Mouse (Mus musculus) urinary bladder, postnatal 36 days (tissue): ENCODE data around the gene Tspan14.

Experiments
- DNase-seq, 2 experiments: peaks; one replicate each; pipeline ENCODE4 v3.0.0; 2022; ENCODE audit warnings: low spot score in 2 of 2, mixed read lengths in 1 of 2

Tspan14 gene

DNA sequence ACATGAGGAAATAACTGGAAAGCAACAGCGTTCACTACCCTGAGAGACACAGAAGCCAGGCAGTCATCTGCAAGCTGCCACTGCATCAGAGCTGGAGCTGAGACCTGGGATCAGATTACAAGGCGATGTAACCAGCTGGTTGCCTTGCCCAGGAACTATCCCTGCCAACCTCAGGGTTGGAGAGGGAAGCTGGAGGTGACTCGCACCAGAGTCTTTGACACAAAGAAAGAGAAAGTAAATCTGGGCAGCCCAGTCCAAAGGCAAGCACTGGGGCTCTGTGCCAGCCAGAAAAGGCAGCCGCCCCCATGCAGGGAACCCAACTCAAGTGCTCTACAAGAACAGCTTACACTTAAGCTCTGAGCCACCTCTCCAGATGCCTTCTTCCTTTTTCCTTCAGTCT is 81.4 kb downstream of the Tspan14 start:
- DNase-seq: peak in 1 of 2 experiments; percentile 29

DNA sequence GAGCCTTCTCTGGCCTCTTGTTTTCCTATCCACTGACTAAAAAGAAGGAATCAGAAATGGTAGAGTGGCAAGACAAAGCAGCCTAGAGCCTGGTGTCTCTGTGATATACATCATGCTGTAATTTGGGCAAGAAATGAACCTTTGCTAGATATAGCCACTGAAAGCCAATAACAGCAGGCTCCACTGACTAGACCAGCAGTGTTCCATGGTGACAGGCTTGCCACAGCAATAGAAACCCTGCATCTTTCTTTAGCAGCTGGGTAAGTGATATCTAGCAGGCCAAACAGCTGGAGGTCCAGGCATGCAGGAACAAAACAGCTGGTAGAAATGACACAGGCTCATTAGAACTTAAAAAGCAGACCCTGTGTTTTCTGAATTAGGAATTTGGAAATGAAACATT is 92.0 kb downstream of the Tspan14 start:
- no peak for DNase-seq

DNA sequence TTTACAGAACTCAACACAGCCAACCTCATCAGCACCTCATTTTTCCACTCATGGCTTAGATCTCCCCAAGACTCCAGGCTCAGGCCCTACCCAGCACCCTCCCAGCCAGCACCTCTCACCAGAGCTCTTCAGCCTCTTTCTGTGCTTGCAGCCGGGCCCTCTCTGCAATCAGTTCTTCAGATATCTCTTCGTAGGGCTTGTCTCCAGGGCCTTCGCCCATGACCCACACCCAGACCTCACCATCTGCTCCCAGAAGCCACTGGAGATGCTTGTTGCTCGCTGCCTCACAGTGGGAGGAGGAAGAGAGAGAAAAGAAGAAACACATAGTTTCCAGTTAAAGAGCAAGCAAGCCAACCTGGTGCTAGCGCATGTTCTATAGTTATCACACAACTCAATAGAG is 92.6 kb downstream of the Tspan14 start:
- no peak for DNase-seq

DNA sequence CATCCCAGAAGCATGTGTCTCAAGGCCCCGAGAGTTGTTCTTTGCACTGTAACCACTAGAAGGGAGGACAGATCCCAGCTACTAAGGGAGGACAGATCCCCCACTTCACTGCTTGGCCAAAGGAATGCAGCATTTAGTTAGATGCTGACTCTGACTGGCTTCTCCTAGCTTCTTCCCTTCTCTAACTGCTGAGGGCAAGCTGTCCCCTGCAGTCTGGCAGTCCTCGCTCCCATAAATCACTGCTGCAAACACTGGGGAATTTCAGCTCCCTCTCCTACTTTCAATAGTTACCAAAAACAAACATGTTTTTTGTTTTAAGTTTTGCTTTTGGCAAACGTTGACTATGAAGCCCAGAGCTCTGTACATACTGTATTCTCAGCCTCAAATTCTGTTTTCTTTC is 96.0 kb downstream of the Tspan14 start:
- peak in 1 of 2 experiments; percentile 34 for DNase-seq

DNA sequence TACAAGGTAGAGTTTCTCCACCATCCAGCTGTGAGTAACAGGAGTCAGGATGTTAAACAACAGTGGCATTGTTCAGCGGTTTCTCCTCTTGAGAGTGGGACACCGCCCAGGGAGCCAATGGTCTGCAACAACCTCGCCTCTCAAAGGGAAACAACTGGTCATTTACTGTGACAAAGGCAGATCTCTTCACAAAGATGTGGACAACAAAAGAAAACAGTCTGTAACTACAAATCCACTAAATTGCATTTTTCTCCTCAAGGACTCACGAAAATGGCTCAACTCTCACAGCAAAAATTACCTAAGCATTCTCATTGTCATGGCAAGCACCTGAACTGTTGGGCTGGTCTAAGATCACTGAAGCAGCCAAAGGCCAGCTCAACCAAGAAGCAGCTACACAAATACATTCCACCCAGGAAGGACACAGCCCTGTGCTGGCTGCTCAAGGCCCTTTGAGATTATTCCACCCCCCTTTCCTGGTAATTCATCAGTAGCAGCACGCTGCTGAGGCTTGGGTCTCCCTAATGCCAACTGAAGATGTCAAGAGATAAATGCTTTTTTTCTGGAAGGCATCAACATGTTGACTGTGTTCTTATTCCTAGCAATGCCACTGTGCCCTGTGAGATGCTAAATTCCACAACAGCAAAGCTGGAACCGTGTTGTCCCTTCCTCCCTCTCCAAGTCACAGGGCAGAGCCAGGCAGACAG is 101.6 kb downstream of the Tspan14 start:
- DNase-seq: no peak

DNA sequence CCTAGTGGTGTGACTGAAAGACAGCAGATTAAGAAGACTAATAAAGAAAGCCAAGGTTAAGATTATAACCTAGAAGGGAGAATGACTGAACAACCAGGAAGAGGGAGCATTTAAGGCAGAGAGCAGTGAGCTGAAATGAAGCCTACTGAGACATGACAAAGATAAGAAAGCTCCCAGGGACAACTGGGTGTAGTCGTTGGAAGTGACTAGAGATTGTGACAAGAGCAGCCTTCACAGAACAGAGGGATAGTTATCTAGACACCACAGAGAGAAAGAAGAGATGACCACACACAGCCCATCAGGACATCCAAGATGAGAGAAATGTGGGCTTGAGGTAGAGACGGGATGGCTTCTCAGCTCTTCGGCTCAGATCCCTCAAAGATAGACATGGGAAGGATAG is 102.9 kb downstream of the Tspan14 start:
- DNase-seq: no peak

DNA sequence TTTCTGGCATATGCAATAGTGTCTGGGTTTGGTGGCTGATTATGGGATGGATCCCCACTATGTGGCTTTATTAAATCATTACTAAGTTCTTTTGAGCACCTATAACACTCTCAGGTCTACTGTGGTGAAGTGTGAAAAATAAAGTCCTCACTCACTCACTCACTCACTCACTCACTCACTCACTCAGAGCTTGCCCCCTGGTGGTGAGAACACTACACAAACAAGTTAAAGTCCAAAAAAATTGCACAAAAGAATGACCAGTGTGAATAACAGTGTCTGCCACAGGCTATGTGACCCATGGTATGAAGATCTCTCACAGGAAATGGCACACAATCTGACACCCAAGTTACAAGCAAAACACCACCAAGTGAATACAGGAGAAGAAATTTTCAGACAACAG is 103.6 kb downstream of the Tspan14 start:
- no peak for DNase-seq
